Mouse (Mus musculus) small intestine, adult 2 months (tissue): ENCODE measurements around the gene Zfpm1. TPM values are rescaled to one million over a fixed set of nuclear protein-coding genes. Genes with fewer than 3 reads are reported as not detected.
A peak's percentile ranks its signal among the peaks of the same experiment; 100 is the strongest.

ENCODE experiments used
- H3K27ac ChIP-seq: fragments of 200-500 bp; 2 replicates; pipeline ENCODE4 v1.5.1; 2012; ENCODE audit warnings: low read depth, low read length, control low read depth, inconsistent platforms; ENCODE audit not compliant: insufficient read depth
- H3K27me3 ChIP-seq: fragments of 200-500 bp; 2 replicates; pipeline ENCODE4 v1.6.1; 2012; ENCODE audit warnings: mild to moderate bottlenecking, moderate library complexity, low read length, inconsistent platforms; ENCODE audit not compliant: control insufficient read depth, insufficient read depth
- H3K36me3 ChIP-seq: fragments of 200-500 bp; 2 replicates; pipeline ENCODE4 v1.6.1; 2012; ENCODE audit warnings: mild to moderate bottlenecking, low read length, control low read depth, inconsistent platforms; ENCODE audit not compliant: control insufficient read depth, insufficient read depth
- H3K4me1 ChIP-seq: fragments of 200-500 bp; 2 replicates; pipeline ENCODE4 v1.6.1; 2012; ENCODE audit warnings: low read length, inconsistent platforms, mixed read lengths; ENCODE audit not compliant: control insufficient read depth, insufficient read depth, insufficient read length
- H3K4me3 ChIP-seq: fragments of 200-500 bp; 2 replicates; pipeline ENCODE4 v1.5.1; 2012; ENCODE audit warnings: low read depth, mild to moderate bottlenecking, control low read depth, inconsistent platforms, low read length, moderate library complexity
- CTCF ChIP-seq: fragments of 200-500 bp; IDR thresholded peaks from 2 replicates; pipeline ENCODE4 v1.5.1; 2012; ENCODE audit warnings: low read depth, mild to moderate bottlenecking, control low read depth, inconsistent platforms, low read length, moderate library complexity, mixed read lengths; ENCODE audit not compliant: insufficient replicate concordance, insufficient read length; ENCODE audit errors: extremely low read depth
- POLR2A ChIP-seq: fragments of 200-500 bp; IDR thresholded peaks from 2 replicates; pipeline ENCODE4 v1.6.1; 2012; ENCODE audit warnings: low read depth, mild to moderate bottlenecking, control low read depth, inconsistent platforms, low read length, moderate library complexity
- WGBS: fragments of 180-500 bp; shearing (Covaris S2); methylation state at CpG from one replicate; pipeline ENCODE4 v1.1.7; 2018; 5-methylcytosine and 5-hydroxymethylcytosine counted together
- polyA plus RNA-seq: library from polyadenylated mRNA; depleted of rRNA; stranded (reverse); fragments of >200 nt; gene quantifications from 2 replicates; pipeline ENCODE4 v1.2.3, GENCODE M21; 2012

Gene Zfpm1
- polyA plus RNA-seq, 1 experiment: 153 TPM

DNA sequence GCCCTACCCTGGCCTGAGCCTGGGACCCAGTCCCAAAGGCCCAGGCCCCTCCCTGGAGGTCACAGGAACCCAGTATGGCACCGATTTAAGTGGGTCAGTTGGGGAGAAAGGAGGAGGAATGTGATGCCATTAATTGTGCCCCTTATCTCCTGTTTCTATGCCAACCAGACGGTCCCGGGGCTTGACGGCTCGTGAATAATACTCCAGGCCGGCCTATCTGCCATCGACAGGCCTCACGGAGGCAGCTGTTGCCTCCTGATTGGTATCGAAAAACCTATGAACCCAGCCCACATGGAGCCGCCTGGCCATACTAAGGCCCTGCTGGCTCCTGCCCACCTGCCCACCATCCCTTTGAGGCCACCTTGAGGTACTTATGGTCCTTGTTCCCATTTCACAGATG lies 5.0 kb downstream of the Zfpm1 start:
- WGBS: 30% methylated on average over 10 of the region's 10 CpGs
- TF ChIP-seq POLR2A: no peak
- no peak for TF ChIP-seq CTCF
- H3K27me3 ChIP-seq: no peaks in the 10 kb centered on the region
- H3K27ac ChIP-seq: no peak overlapping the region
- peaks cover 30% of the 10 kb centered on the region for H3K4me1 ChIP-seq
- no peaks in the 10 kb centered on the region for H3K36me3 ChIP-seq
- H3K4me3 ChIP-seq: no peak overlapping the region

- H3K27ac ChIP-seq: no peak overlapping the region
- H3K4me3 ChIP-seq: no peak overlapping the region
- H3K4me1 ChIP-seq: peaks cover 30% of the 10 kb centered on the region
- H3K36me3 ChIP-seq: no peaks in the 10 kb centered on the region
- WGBS: 50% methylated on average over 8 of the region's 8 CpGs
- no peaks in the 10 kb centered on the region for H3K27me3 ChIP-seq
- TF ChIP-seq CTCF: no peak
- TF ChIP-seq POLR2A: no peak
These were observed 5.8 kb downstream of the Zfpm1 start for GRCm38 (mm10) chr8:122287742-122288141.

DNA sequence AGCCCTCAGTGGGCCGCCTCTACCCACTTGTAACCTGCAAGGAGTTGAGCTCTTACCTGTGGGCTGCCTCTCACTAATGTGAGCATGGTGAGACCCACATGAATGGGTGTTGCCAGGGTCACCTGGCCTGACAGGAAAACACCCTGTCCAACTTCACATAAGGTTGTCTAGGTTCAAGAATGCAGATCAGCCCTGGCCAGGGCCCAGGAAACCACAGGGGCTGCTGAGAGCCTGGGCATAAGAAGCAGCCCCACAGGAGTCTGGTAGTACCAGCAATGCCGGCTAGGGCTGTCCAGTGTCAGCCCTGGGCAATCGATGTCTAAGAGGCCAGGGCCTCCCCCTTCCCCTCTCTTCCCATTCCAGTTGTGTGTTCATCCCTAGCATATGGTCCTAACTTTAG lies 6.4 kb downstream of the Zfpm1 start:
- Histone ChIP-seq H3K4me3 (no peak overlapping the region), H3K27me3 (no peaks in the 10 kb centered on the region), H3K36me3 (no peaks in the 10 kb centered on the region), H3K27ac (no peak overlapping the region), H3K4me1 (peaks cover 30% of the 10 kb centered on the region)
- WGBS: 55% methylated on average over 3 of the region's 3 CpGs
- TF ChIP-seq CTCF: no peak
- no peak for TF ChIP-seq POLR2A

DNA sequence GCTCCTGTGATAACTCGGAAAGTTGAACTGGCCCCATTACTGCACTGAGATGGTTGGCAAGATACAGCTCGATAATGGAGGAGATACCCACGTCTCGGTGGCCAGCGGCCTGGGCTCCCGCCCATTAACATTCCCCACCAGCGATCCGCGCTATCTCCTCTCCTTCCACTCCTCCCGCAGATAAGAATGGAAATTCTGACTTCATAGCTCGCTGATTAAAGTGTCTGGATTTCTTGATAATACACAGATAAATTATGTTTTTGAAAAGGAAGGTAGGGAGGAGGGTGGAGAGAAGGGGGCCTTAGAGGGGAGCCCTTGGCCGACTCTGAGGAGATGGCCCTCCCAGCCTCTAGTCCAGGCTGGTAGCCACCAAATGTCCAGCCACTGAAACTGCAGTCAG lies 9.1 kb downstream of the Zfpm1 start:
- Histone ChIP-seq H3K4me3 (no peak overlapping the region), H3K36me3 (no peaks in the 10 kb centered on the region), H3K27me3 (no peaks in the 10 kb centered on the region), H3K4me1 (peaks cover 32% of the 10 kb centered on the region), H3K27ac (no peak overlapping the region)
- 40% methylated on average over 12 of the region's 12 CpGs for WGBS
- TF ChIP-seq CTCF (no peak), POLR2A (no peak)

GRCm38 (mm10) chr8:122291549-122291948 lies 9.6 kb downstream of the Zfpm1 start:
- H3K4me3 ChIP-seq: no peak overlapping the region
- H3K27me3 ChIP-seq: no peaks in the 10 kb centered on the region
- no peak for TF ChIP-seq POLR2A
- TF ChIP-seq CTCF: no peak
- H3K4me1 ChIP-seq: peaks cover 34% of the 10 kb centered on the region
- H3K36me3 ChIP-seq: no peaks in the 10 kb centered on the region
- 69% methylated on average over 10 of the region's 10 CpGs for WGBS
- H3K27ac ChIP-seq: no peak overlapping the region

DNA sequence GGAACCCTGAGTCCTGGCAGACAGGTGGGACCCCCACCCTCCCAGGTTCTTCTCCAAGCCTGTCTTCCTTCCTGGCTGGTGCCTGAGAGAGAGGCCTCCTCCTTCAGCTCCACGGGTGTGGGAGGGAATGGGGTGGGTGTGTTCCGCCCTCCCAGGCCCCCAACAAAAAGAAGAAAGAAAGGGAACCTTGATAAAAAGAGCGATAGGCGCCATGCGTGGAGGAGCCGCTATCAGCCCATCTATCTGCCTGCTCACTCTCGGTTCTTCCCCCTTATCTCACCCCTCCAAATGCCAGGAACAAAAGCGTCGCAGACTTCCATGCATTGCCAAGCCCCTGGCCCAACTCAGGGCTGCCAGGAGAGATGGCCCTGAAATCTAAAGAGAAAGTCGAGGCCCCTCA lies 11.5 kb downstream of the Zfpm1 start:
- no peak for TF ChIP-seq CTCF
- no peak overlapping the region for H3K27ac ChIP-seq
- no peaks in the 10 kb centered on the region for H3K27me3 ChIP-seq
- H3K4me3 ChIP-seq: no peak overlapping the region
- H3K4me1 ChIP-seq: peaks cover 40% of the 10 kb centered on the region
- H3K36me3 ChIP-seq: no peaks in the 10 kb centered on the region
- WGBS: 51% methylated on average over 10 of the region's 10 CpGs

GRCm38 (mm10) chr8:122294273-122294683 lies 12.3 kb downstream of the Zfpm1 start:
- no peak overlapping the region for H3K4me3 ChIP-seq
- TF ChIP-seq POLR2A (peak; percentile 57; the same call in 1 of the 2 replicates), CTCF (no peak)
- WGBS: 8% methylated on average over 7 of the region's 7 CpGs
- no peaks in the 10 kb centered on the region for H3K27me3 ChIP-seq
- peak overlapping the region; percentile 36; the same call in 1 of the 2 replicates for H3K27ac ChIP-seq
- H3K4me1 ChIP-seq: peaks cover 47% of the 10 kb centered on the region
- H3K36me3 ChIP-seq: no peaks in the 10 kb centered on the region

DNA sequence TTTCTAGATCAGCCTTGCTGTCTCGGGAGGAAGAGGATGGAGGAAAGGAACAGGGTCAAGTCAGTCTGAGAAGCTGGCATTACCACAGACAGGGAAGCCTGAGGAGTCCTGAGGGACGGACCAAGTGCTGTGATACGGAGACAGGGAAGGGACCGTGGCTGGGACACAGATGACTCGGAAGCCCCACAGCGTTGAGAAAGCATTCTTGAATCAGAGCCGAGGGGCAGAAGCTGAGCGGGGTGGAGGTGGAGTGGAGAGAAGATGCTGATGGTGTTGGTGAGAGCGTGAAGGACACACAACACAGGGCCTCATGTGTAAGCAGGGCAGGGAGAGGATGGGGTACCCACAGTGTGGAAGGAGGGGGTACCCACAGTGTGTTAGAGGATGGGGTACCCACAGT lies 13.4 kb downstream of the Zfpm1 start:
- Histone ChIP-seq H3K27me3 (no peaks in the 10 kb centered on the region), H3K36me3 (no peaks in the 10 kb centered on the region), H3K4me1 (peaks cover 55% of the 10 kb centered on the region), H3K4me3 (no peak overlapping the region), H3K27ac (no peak overlapping the region)
- no peak for TF ChIP-seq POLR2A
- no peak for TF ChIP-seq CTCF
- 64% methylated on average over 9 of the region's 9 CpGs for WGBS
